Mouse (Mus musculus) left cerebral cortex, postnatal 36 days (tissue): ENCODE measurements around the gene Nfkbia. TPM values are rescaled to one million over a fixed set of nuclear protein-coding genes. Genes with fewer than 3 reads are reported as not detected.

Experiments used
- DNase-seq, 2 experiments: peaks; one replicate each; pipeline ENCODE4 v3.0.0; 2021 to 2022; ENCODE audit warnings: low spot score in 2 of 2, mixed read lengths in 1 of 2
- intact Hi-C: fragments of 180-260 bp; cut with DNase I; formaldehyde crosslinking; loops from one replicate; pipeline ENCODE4 v1.15.1; 2025
- total RNA-seq, 2 experiments: library from RNA; stranded (reverse); gene quantifications; 2 replicates each; pipeline ENCODE4 v1.2.3; 2021

Nfkbia gene
- total RNA-seq, 2 experiments from 2014 or later, result 27.5 to 33.9 TPM

- intact Hi-C loops, result loop anchor here (5.0 kb wide), 1 partner anchor 43 kb away; the partner anchor contains the start of gene Nfkbia
- DNase-seq, result no peak
Observed at GRCm38 (mm10) chr12:55449048-55449447, 43.4 kb downstream of the Nfkbia start.

- intact Hi-C loops, result loop anchor here (5.0 kb wide), 1 partner anchor 44 kb away; the partner anchor contains the start of gene Nfkbia
- DNase-seq, result no peak
Observed at GRCm38 (mm10) chr12:55448457-55448856, 44.0 kb downstream of the Nfkbia start.

- no peak for DNase-seq
- intact Hi-C loops, result loop anchor here (5.0 kb wide), 1 partner anchor 45 kb away; the partner anchor contains the start of gene Nfkbia
Observed at GRCm38 (mm10) chr12:55447396-55447760, 45.1 kb downstream of the Nfkbia start.

- intact Hi-C loops, result loop anchor here (5.0 kb wide), 1 partner anchor 45 kb away; the partner anchor contains the start of gene Nfkbia
- DNase-seq, result peak; percentile 85 to 86
Observed at GRCm38 (mm10) chr12:55446746-55447395, 45.6 kb downstream of the Nfkbia start.

- DNase-seq, result no peak
- intact Hi-C loops, result loop anchor here (5.0 kb wide), 1 partner anchor 46 kb away; the partner anchor contains the start of gene Nfkbia
Observed at GRCm38 (mm10) chr12:55446366-55446745, 46.1 kb downstream of the Nfkbia start.

GRCm38 (mm10) chr12:55445583-55445982 is 46.9 kb downstream of the Nfkbia start:
- no peak for DNase-seq
- intact Hi-C loops, result loop anchor here (5.0 kb wide), 1 partner anchor 47 kb away; the partner anchor contains the start of gene Nfkbia

GRCm38 (mm10) chr12:55444031-55444451 is 48.4 kb downstream of the Nfkbia start:
- intact Hi-C loops, result no loop called here
- no peak for DNase-seq

- peak in 1 of 2 experiments; percentile 47 for DNase-seq
- intact Hi-C loops, result no loop called here
Observed at GRCm38 (mm10) chr12:55442861-55443850, 49.3 kb downstream of the Nfkbia start.

GRCm38 (mm10) chr12:55442245-55442644 is 50.2 kb downstream of the Nfkbia start:
- no peak for DNase-seq
- intact Hi-C loops, result no loop called here

GRCm38 (mm10) chr12:55440416-55440815 is 52.0 kb downstream of the Nfkbia start:
- intact Hi-C loops, result no loop called here
- no peak for DNase-seq

Other genes starting within 250 kb of the Nfkbia start
- 1 to 10 TPM; 7.5 to 8.7 TPM for gene 1110008L16Rik, start 193.1 kb downstream of the Nfkbia start, total RNA-seq
- gene Ppp2r3c, start 189.6 kb downstream of the Nfkbia start, total RNA-seq, result 10 to 100 TPM; 11.0 to 13.0 TPM
- 100 to 1,000 TPM; 129 to 136 TPM for gene Psma6, start 108.4 kb downstream of the Nfkbia start, total RNA-seq
- gene Aldoart2, start 72.6 kb upstream of the Nfkbia start, total RNA-seq, result not detected
- under 1 TPM in 1 of 2 experiments, not detected in 1; 0.35 TPM for gene Insm2, start 106.8 kb upstream of the Nfkbia start, total RNA-seq